Mouse (Mus musculus): ENCODE measurements at regions not wholly inside any gene's neighbourhood (a gene's known extent, or its start where the extent isn't known, plus 50 kb on each side); places are given as distances from the start of the nearest gene placed in this dataset.

DNA sequence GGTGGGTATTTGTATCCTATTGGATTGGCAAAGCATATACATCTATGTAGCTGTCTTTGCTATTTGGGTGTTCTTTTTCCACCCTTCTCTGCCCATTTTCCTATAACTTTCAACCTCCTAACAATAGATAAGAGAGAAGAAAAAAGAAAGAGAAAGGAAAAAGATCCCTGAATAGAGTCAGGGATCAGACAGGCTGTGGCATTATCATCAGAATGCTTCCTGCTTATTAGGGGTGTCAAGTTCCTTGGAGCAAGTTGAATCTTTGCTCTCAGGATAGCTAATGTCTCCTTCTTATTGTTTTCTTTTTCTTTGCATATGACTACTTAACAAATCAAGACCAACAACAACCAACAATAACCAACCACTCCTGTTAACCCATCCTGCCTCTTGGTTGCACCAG, 539.1 kb upstream of the Sall1 start:
- Histone ChIP-seq H3K4me3 (replicated peaks; ENCODE audit: low read length) (no peak overlapping the region), H3K27ac (replicated peaks; ENCODE audit: low read depth, low read length) (no peak overlapping the region), H3K36me3 (ENCODE audit: control insufficient read depth, insufficient read depth, low read length) (no peaks in the 10 kb centered on the region), H3K27me3 (ENCODE audit: control insufficient read depth, insufficient read depth, low read length) (no peaks in the 10 kb centered on the region), H3K4me1 (ENCODE audit: control insufficient read depth, insufficient read depth, low read length) (no peaks in the 10 kb centered on the region), H3K4me2 (replicated peaks; ENCODE audit: low read depth, low read length, severe bottlenecking) (no peak overlapping the region), H3K9me3 (ENCODE audit: control insufficient read depth, low read length) (no peaks in the 10 kb centered on the region), H3K9ac (ENCODE audit: low read depth, low read length, severe bottlenecking) (no peak overlapping the region)
- no peak for TF ChIP-seq POLR2A (IDR thresholded peaks at IDR 0.05; ENCODE audit: borderline replicate concordance, extremely low read depth, insufficient read depth, insufficient read length)
- no peak for ATAC-seq (ENCODE audit: low FRiP score, low read depth)
- DNase-seq (ENCODE audit: low spot score): no peak

DNA sequence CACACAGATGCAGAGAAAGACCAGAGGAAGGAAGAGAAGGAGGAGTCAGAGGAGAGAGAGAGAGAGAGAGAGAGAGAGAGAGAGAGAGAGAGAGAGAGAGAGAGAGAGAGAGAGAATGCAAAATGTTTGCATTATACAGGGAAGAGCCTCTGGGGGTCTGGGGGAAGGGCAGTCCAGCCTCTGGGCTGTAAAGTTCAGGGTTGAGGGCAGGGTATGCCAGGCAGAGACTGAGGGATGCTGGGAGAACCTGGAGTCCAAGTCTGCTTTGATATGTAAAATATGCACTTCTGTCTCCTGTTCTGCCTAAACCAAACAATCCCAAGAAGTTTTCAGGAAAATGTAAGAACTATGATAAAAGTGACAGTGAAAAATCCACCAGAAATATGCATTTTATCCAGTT, 538.6 kb upstream of the Sall1 start:
- no peak for TF ChIP-seq POLR2A (IDR thresholded peaks at IDR 0.05; ENCODE audit: borderline replicate concordance, extremely low read depth, insufficient read depth, insufficient read length)
- DNase-seq (ENCODE audit: low spot score): no peak
- no peaks in the 10 kb centered on the region for H3K36me3 ChIP-seq (ENCODE audit: control insufficient read depth, insufficient read depth, low read length)
- H3K9ac ChIP-seq (ENCODE audit: low read depth, low read length, severe bottlenecking): no peak overlapping the region
- H3K27me3 ChIP-seq (ENCODE audit: control insufficient read depth, insufficient read depth, low read length): no peaks in the 10 kb centered on the region
- no peaks in the 10 kb centered on the region for H3K9me3 ChIP-seq (ENCODE audit: control insufficient read depth, low read length)
- no peak overlapping the region for H3K27ac ChIP-seq (replicated peaks; ENCODE audit: low read depth, low read length)
- H3K4me1 ChIP-seq (ENCODE audit: control insufficient read depth, insufficient read depth, low read length): no peaks in the 10 kb centered on the region
- no peak overlapping the region for H3K4me2 ChIP-seq (replicated peaks; ENCODE audit: low read depth, low read length, severe bottlenecking)
- ATAC-seq (ENCODE audit: low FRiP score, low read depth): no peak
- no peak overlapping the region for H3K4me3 ChIP-seq (replicated peaks; ENCODE audit: low read length)

DNA sequence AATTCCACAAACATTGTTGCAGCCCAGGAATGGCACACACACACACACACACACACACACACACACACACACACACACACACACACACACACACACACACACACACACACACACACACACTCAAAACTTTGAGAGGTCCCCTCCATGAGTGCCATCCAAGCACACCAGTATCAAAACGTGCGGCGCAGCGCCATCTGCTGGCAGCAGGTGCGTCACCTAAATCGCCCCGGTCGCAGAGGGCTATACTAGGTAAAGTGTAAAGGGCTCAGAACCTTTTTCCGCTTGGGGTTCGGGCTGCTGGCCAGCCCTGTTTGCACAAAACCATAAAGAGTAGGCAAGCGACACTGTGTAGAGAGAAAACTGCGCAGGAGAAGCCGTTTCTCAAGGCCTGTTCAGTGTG, 527.9 kb upstream of the Sall1 start:
- no peak overlapping the region for H3K9ac ChIP-seq (ENCODE audit: low read depth, low read length, severe bottlenecking)
- no peaks in the 10 kb centered on the region for H3K4me1 ChIP-seq (ENCODE audit: control insufficient read depth, insufficient read depth, low read length)
- peaks cover 21% of the 10 kb centered on the region for H3K27me3 ChIP-seq (ENCODE audit: control insufficient read depth, insufficient read depth, low read length)
- TF ChIP-seq POLR2A (IDR thresholded peaks at IDR 0.05; ENCODE audit: borderline replicate concordance, extremely low read depth, insufficient read depth, insufficient read length): no peak
- WGBS: 3% methylated on average over 13 of the region's 13 CpGs
- DNase-seq (ENCODE audit: low spot score): peak; percentile 76
- no peaks in the 10 kb centered on the region for H3K36me3 ChIP-seq (ENCODE audit: control insufficient read depth, insufficient read depth, low read length)
- no peak overlapping the region for H3K4me2 ChIP-seq (replicated peaks; ENCODE audit: low read depth, low read length, severe bottlenecking)
- peak; percentile 82; the same call in 1 of the 2 replicates for ATAC-seq (ENCODE audit: low FRiP score, low read depth)
- no peak overlapping the region for H3K27ac ChIP-seq (replicated peaks; ENCODE audit: low read depth, low read length)
- no peaks in the 10 kb centered on the region for H3K9me3 ChIP-seq (ENCODE audit: control insufficient read depth, low read length)
- H3K4me3 ChIP-seq (replicated peaks; ENCODE audit: low read length): no peak overlapping the region

DNA sequence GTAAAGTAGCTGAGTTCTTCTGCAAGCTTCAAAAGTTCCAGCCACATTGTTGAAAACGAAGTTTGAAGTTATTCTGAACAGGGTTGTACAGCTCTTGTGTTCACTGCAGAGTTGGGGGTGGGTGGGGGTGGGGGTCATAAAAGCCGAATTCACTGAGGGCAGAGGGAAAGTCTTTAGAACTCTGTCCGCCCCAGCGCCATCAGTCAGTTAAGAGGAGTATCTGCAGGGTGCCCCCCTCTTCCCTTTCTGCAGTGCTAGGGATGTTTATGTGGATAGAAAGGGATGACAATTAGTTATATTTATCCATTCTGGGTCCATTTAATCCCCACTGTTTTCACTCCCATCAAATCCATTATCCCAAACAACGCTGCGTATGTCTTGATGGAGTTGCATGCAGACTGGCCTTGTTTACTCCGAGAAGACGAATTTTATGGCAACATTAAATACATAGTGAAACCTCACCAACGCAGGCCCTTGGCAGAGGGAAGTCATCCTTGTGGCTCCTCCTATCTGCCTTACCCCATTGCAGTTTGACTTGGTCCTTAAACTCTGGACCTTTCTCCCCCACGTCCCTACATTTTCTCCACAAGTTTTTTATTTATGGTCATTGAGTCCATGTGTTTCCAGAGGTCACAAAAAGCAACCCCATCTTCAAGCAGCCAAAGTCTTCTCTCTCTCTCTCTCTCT, 526.8 kb upstream of the Sall1 start:
- 24% methylated on average over 10 of the region's 10 CpGs for WGBS
- Histone ChIP-seq H3K4me1 (ENCODE audit: control insufficient read depth, insufficient read depth, low read length) (no peaks in the 10 kb centered on the region), H3K4me2 (replicated peaks; ENCODE audit: low read depth, low read length, severe bottlenecking) (no peak overlapping the region), H3K27me3 (ENCODE audit: control insufficient read depth, insufficient read depth, low read length) (peaks cover 21% of the 10 kb centered on the region), H3K36me3 (ENCODE audit: control insufficient read depth, insufficient read depth, low read length) (no peaks in the 10 kb centered on the region), H3K27ac (replicated peaks; ENCODE audit: low read depth, low read length) (no peak overlapping the region), H3K9ac (ENCODE audit: low read depth, low read length, severe bottlenecking) (no peak overlapping the region), H3K9me3 (ENCODE audit: control insufficient read depth, low read length) (no peaks in the 10 kb centered on the region), H3K4me3 (replicated peaks; ENCODE audit: low read length) (no peak overlapping the region)
- no peak for ATAC-seq (ENCODE audit: low FRiP score, low read depth)
- no peak for DNase-seq (ENCODE audit: low spot score)
- no peak for TF ChIP-seq POLR2A (IDR thresholded peaks at IDR 0.05; ENCODE audit: borderline replicate concordance, extremely low read depth, insufficient read depth, insufficient read length)

DNA sequence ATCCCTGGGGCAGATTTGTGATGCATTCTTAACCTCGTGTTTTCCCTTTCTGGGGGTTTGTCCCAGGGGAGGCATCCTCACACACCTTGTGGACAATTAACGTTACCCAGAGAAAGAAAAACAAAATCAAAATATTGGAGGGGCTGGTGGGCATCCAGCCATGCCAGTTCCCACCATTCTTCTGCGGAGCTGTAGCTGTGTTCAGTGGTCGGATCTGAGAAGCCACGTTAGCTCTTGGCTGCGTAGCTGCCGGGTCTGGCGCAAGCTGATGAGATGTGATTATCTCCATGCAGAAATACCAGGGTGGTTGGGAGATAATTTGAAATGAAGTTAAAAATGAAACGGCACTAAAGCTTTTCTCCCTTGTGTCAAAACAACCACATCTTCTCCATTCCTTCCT, 525.4 kb upstream of the Sall1 start:
- Histone ChIP-seq H3K9ac (ENCODE audit: low read depth, low read length, severe bottlenecking) (no peak overlapping the region), H3K36me3 (ENCODE audit: control insufficient read depth, insufficient read depth, low read length) (no peaks in the 10 kb centered on the region), H3K27me3 (ENCODE audit: control insufficient read depth, insufficient read depth, low read length) (peaks cover 21% of the 10 kb centered on the region), H3K4me2 (replicated peaks; ENCODE audit: low read depth, low read length, severe bottlenecking) (no peak overlapping the region), H3K27ac (replicated peaks; ENCODE audit: low read depth, low read length) (no peak overlapping the region), H3K4me3 (replicated peaks; ENCODE audit: low read length) (no peak overlapping the region), H3K4me1 (ENCODE audit: control insufficient read depth, insufficient read depth, low read length) (no peaks in the 10 kb centered on the region), H3K9me3 (ENCODE audit: control insufficient read depth, low read length) (no peaks in the 10 kb centered on the region)
- TF ChIP-seq POLR2A (IDR thresholded peaks at IDR 0.05; ENCODE audit: borderline replicate concordance, extremely low read depth, insufficient read depth, insufficient read length): no peak
- 69% methylated on average over 9 of the region's 9 CpGs for WGBS
- DNase-seq (ENCODE audit: low spot score) (no peak), ATAC-seq (ENCODE audit: low FRiP score, low read depth) (no peak)

DNA sequence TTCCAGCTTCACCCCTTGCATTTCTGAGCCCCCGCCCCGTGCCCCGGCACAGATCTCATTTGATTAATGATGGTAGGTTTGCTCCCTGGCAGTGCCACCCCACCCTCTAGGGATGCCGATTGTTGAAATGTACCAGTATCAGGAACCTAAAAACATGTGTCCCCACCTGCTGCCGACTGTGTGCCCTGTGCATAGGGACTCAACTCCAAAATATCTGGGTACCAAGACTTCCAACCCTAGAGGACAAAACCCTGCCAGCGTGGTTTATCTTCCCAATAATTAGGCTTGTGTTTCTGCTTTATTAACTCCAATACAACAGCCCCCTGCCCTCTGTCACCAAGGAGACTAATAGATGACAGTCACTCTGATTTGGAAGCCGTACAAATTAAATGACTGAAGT, 524.7 kb upstream of the Sall1 start:
- no peak for ATAC-seq (ENCODE audit: low FRiP score, low read depth)
- 68% methylated on average over 7 of the region's 7 CpGs for WGBS
- H3K27me3 ChIP-seq (ENCODE audit: control insufficient read depth, insufficient read depth, low read length): peaks cover 16% of the 10 kb centered on the region
- H3K36me3 ChIP-seq (ENCODE audit: control insufficient read depth, insufficient read depth, low read length): no peaks in the 10 kb centered on the region
- H3K9ac ChIP-seq (ENCODE audit: low read depth, low read length, severe bottlenecking): no peak overlapping the region
- no peaks in the 10 kb centered on the region for H3K9me3 ChIP-seq (ENCODE audit: control insufficient read depth, low read length)
- DNase-seq (ENCODE audit: low spot score): no peak
- no peak overlapping the region for H3K27ac ChIP-seq (replicated peaks; ENCODE audit: low read depth, low read length)
- no peak overlapping the region for H3K4me3 ChIP-seq (replicated peaks; ENCODE audit: low read length)
- H3K4me1 ChIP-seq (ENCODE audit: control insufficient read depth, insufficient read depth, low read length): no peaks in the 10 kb centered on the region
- TF ChIP-seq POLR2A (IDR thresholded peaks at IDR 0.05; ENCODE audit: borderline replicate concordance, extremely low read depth, insufficient read depth, insufficient read length): no peak
- no peak overlapping the region for H3K4me2 ChIP-seq (replicated peaks; ENCODE audit: low read depth, low read length, severe bottlenecking)
